Mouse (Mus musculus): ENCODE data around the gene Itgb2.

DNA sequence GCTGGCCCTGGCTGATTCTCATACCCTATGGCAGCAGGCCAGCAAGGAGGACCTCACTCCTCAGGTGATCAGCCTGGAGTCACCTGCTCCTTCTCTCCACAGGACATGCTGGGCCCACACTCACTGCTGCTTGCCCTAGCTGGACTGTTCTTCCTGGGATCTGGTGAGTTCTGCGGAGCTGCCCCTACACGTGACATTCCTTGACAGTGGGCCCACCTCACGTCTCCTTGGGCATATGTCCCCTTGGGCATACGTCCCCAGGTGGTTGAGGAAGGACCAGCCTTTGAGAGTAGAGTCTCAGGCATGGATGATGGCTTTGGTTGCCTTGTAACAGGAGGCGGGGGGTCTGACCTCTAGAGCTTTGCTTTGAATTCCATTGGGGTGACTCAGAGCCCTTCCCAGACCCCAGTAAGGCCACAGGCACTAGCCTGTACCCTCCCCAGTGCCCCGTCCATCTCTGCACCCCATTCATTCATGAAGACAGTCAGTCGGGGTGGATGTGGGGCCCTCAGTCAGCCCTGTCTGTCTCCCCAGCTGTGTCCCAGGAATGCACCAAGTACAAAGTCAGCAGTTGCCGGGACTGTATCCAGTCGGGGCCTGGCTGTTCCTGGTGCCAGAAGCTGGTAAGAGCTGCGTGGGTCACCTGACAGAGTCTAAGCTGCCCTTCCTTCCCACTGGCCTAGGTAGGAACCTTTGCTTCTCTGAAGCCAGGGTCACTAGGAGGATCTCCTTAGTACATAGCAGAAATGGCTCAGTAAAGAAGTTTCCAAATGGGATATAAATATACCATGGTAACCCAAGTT lies 12.0 kb downstream of the Itgb2 start:
- TF ChIP-seq CTCF (IDR thresholded peaks at IDR 0.05; ENCODE audit: extremely low read depth, insufficient read depth, insufficient read length, insufficient replicate concordance) (no peak), POLR2A (IDR thresholded peaks at IDR 0.05; ENCODE audit: low read depth, low read length) (no peak)

All from spleen, adult 2 months (tissue).